Mouse (Mus musculus) testis, adult 2 months (tissue): Measurements from ENCODE around the gene Wasl.

Experiments
- CTCF ChIP-seq: fragments of 200-500 bp; IDR thresholded peaks from 2 replicates; pipeline ENCODE4 v1.5.1; 2012; ENCODE audit warnings: low read depth, mild to moderate bottlenecking, inconsistent platforms, low read length, moderate library complexity; ENCODE audit not compliant: control insufficient read depth, insufficient read depth, insufficient replicate concordance
- POLR2A ChIP-seq: fragments of 200-500 bp; IDR thresholded peaks from 2 replicates; pipeline ENCODE4 v1.6.1; 2012; ENCODE audit warnings: low read depth, mild to moderate bottlenecking, inconsistent platforms, low read length, moderate library complexity; ENCODE audit not compliant: control insufficient read depth

GRCm38 (mm10) chr6:24663196-24664132 is 1.3 kb downstream of the Wasl start:
- TF ChIP-seq CTCF: no peak
- no peak for TF ChIP-seq POLR2A
